Mouse (Mus musculus) central nervous system, embryonic 11.5 days (tissue): ENCODE results near the gene Gm16451. TPM values are rescaled to one million over a fixed set of nuclear protein-coding genes. Genes with fewer than 3 reads are reported as not detected.

ENCODE experiments used
- polyA plus RNA-seq: library from polyadenylated mRNA; depleted of rRNA; stranded (reverse); fragments of >200 nt; gene quantifications from 2 replicates; pipeline ENCODE4 v1.2.3, GENCODE M21; 2012; rRNA removed

Gene Gm16451
- polyA plus RNA-seq: not detected in 2 replicates

DNA sequence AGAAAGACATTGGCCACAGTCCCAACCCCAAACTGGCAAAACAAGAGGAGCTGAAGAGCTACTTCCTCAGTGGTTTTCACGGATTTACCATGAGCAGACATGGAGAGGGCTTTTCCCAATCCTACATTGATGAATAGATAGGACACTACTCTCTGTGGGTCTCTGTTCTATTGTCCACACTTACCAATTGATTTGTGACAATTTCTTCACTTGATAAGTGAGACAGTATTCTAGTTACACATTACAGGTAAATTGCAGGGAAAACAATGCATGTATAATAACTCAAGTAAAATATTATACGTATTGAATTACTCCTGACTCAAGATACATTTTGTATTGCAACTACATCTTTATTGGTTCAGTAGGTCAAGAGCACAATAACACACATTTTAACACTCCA is at the start of gene Gm16451:
Gm16451 (minus strand) TSS at position 101 of the 400 bp plus-strand sequence.

DNA sequence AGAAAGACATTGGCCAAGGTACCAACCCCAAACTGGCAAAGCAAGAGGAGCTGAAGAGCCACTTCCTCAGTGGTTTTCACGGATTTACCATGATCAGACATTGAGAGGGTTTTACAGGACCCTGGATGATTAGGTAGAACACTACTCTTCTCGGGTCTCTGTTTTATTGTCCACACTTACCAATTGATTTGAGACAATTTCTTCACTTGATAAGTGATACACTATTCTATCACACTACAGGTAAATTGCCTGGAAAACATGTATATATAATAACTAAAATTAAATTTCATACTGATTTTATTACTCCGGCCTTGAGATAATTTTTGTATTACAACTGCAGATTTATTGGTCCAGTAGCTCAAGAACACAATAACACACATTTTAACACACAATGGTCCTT is 45.9 kb upstream of the Gm16451 start, which contains the start of gene Vmn1r142:
Vmn1r142 (minus strand) TSS at position 101 of the 400 bp plus-strand sequence.

DNA sequence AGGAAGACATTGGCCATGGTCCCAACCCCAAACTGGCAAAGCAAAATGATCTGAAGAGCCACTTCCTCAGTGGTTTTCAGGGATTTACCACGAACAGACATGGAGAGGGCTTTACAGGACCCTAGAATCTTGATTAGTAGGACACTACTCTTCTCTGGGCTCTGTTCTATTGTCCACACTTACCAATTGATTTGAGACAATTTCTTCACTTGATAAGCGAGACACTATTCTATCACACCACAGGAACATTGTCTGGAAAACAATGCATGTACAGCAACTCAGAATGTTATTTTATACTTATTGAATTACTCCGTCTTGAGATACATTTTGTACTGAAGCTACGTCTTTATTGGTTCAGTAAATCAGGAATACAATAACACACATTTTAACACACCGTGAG is 16.6 kb upstream of the Gm16451 start, which contains the start of gene Gm10666:
Gm10666 (minus strand) TSS at position 101 of the 400 bp plus-strand sequence.

DNA sequence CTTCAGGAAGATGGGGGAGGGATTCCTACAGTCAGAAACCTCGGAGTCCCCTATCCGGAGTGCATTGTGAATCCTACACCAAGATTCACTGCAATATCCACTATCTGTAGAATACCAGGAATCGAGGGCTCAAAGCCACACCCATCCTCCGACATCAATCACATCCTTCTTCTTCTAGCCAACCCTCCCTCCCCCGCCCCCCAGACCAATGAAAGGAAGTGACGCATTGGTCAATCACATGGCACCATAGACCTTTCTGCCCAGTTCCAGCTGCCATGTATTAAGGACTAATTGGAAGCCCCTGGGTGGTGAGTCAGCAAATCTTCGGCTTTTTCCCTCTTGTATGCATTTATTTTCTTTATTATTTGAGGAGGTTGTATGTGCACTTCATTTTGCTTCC is 49.3 kb downstream of the Gm16451 start, which contains the start of gene Vmn1r139:
Vmn1r139 (plus strand) TSS at position 301 of the 400 bp plus-strand sequence.

Other genes starting within 250 kb of the Gm16451 start
- not detected in 2 replicates for gene Gm5891, start 197.0 kb downstream of the Gm16451 start, polyA plus RNA-seq
- gene Vmn1r137, start 123.7 kb downstream of the Gm16451 start, polyA plus RNA-seq: not detected in 2 replicates
- gene Vmn1r138, start 89.3 kb downstream of the Gm16451 start, polyA plus RNA-seq: not detected in 2 replicates
- not detected in 2 replicates for gene Gm6176, start 61.9 kb downstream of the Gm16451 start, polyA plus RNA-seq
- not detected in 2 replicates for gene Vmn1r139, start 49.2 kb downstream of the Gm16451 start, polyA plus RNA-seq
- not detected in 2 replicates for gene Gm10666, start 16.5 kb upstream of the Gm16451 start, polyA plus RNA-seq
- gene Vmn1r142, start 45.8 kb upstream of the Gm16451 start, polyA plus RNA-seq: not detected in 2 replicates
- gene Vmn1r143, start 71.1 kb upstream of the Gm16451 start, polyA plus RNA-seq: not detected in 2 replicates
- not detected in 2 replicates for gene Gm8653, start 83.0 kb upstream of the Gm16451 start, polyA plus RNA-seq
- gene Gm8453, start 111.2 kb upstream of the Gm16451 start, polyA plus RNA-seq: not detected in 2 replicates
- not detected in 2 replicates for gene Gm4187, start 211.5 kb upstream of the Gm16451 start, polyA plus RNA-seq